Mouse (Mus musculus) left cerebral cortex, adult 18-20 months (tissue): Measurements from ENCODE around the gene Mfap5. TPM values are rescaled to one million over a fixed set of nuclear protein-coding genes. Genes with fewer than 3 reads are reported as not detected.
"Not testable (repeated sequence)": the region's sequence is repeated elsewhere in the genome, so short reads cannot be mapped to it uniquely, and the experiment has no call there.

ENCODE experiments used
- DNase-seq, 2 experiments: peaks; one replicate each; pipeline ENCODE4 v3.0.0; 2021 to 2022; ENCODE audit warnings: low spot score in 2 of 2, mixed read lengths in 1 of 2
- total RNA-seq, 2 experiments: library from RNA; stranded (reverse); gene quantifications; 2 replicates each; pipeline ENCODE4 v1.2.3; 2021

The Mfap5 gene
- total RNA-seq, 2 experiments from 2014 or later = 0.40 to 0.96 TPM

DNA sequence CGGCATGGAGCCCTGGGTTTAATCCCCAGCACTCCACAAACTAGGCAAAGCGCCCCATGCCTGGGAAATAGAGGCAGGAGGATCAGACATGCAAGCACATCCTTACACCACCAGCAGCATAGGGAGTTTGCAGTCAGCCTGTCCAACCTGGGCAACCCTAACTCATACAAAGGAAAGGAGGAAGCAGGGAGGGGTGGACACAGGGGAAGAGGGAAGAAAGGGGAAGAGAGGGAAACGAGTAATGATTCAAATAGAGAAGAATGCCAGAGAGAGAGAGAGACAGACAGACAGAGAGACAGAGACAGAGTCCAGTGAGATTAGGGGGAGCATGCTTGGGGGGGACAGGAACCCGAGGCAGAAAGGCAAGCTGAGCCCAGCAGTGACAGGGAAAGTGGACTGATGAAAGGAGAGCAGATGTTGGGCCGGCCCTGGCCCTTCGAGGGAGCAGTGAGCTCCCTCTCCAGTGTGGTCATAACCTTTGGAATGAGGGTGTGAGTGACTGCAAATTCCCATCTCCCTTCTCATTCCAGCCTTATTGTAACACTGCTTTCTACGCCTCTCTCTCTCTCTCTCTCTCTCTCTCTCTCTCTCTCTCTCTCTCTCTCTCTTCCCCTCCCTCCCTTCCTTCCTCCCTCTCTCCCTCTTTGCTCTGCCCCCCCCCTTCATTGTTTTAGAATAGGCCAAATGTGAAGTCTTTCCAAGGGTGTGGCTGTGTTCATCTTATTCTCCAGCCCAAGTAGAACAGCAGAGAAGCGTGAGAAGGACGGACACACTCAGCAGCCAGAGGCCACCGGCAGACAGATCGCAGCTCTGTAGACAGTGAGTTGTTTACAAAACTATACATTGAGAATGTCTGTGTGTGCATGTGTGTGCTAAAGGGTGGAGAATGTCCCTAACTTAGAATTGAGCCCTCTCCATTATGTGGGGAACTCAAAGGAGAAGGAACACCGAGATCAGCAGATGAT lies 7.6 kb downstream of the Mfap5 start:
- DNase-seq = no peak

GRCm38 (mm10) chr6:122514312-122514711 lies 8.7 kb downstream of the Mfap5 start:
- no peak for DNase-seq

GRCm38 (mm10) chr6:122515762-122516161 lies 10.1 kb downstream of the Mfap5 start:
- not testable (repeated sequence) for DNase-seq

GRCm38 (mm10) chr6:122517668-122518067 lies 12.0 kb downstream of the Mfap5 start:
- DNase-seq = no peak

DNA sequence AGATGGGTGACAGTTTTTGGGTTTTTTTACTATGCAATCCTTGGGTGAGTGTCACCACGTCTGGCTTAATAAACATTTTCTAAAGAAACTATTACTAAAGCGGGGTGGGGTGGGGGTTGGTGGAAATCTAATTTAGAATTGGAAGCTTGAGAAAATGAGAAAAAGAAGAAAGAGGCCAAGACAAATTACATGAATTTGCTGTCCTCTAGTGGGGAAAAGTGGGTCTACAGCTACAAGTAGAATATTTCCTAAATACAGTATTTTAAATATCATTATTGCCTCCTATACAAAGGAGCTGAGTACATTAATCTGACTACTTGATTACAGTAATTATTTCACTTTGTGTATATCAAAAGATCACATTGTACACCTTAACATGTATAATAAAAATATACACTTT lies 13.7 kb downstream of the Mfap5 start:
- DNase-seq = peak in 1 of 2 experiments; percentile 35

DNA sequence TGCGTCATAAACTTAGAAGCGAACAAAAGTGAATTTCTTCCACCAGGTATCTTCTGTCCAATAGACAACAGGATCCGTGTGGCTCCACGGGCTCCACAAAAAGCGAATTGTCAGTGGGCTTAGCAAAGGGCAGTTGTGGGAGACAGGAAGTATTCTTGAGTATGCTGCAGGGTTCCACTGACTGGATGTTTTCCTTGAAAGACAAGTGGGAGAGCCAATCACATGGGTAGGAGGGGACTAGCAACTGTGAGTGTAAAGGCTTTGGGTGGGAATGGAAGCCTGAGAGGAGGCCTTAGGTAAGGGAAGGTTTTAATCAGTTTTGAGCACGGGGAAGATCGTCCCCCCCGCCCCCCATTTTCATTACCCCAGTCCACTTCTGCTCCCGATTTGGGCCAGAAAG lies 16.9 kb downstream of the Mfap5 start:
- DNase-seq = no peak

- DNase-seq = no peak
Measured at GRCm38 (mm10) chr6:122523289-122523688, 17.6 kb downstream of the Mfap5 start.

- DNase-seq = no peak
Measured at GRCm38 (mm10) chr6:122527596-122527995, 22.0 kb downstream of the Mfap5 start.

DNA sequence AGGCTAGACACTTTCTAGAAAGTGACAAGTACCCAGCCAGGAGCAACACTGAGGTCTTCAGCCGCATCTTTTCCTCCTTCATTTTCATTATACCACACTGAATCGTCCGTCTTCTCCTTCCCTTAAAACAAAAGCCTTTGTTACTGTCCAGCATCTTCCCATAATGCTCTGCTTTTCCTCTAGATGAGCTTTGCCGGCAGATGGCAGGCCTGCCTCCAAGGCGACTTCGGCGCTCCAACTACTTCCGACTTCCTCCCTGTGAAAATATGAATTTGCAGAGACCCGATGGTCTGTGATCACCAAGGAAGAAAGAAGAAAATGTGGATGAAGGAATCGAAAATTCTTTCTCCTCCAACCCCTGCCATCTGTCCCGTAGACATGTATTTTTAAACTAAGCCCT lies 22.5 kb downstream of the Mfap5 start:
- DNase-seq = no peak

- DNase-seq = no peak
Measured at GRCm38 (mm10) chr6:122531466-122532174, 26.0 kb downstream of the Mfap5 start.

GRCm38 (mm10) chr6:122532883-122533302 lies 27.2 kb downstream of the Mfap5 start:
- no peak for DNase-seq

- DNase-seq = no peak
Measured at GRCm38 (mm10) chr6:122534032-122534431, 28.4 kb downstream of the Mfap5 start.

GRCm38 (mm10) chr6:122539564-122539963 lies 33.9 kb downstream of the Mfap5 start:
- DNase-seq = no peak

- DNase-seq = not testable (repeated sequence)
Measured at GRCm38 (mm10) chr6:122542459-122542858, 36.8 kb downstream of the Mfap5 start.

- no peak for DNase-seq
Measured at GRCm38 (mm10) chr6:122543574-122543973, 37.9 kb downstream of the Mfap5 start.

DNA sequence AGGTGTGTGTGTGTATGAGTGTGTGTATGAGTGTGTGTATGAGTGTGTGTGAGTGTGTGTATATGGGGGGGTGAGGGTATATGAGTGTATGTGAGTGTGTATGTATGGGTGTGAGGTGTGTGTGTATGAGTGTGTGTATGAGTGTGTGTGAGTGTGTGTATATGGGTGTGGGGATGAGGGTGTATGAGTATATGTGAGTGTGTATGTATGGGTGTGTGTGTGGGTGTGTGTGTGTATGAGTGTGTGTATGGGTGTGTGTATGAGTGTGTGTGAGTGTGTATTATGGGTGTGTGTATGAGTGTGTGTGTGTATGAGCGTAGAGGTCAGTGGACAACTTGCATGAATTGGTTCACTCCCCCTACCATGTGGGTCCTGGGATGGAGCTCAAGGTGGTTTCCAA lies 39.0 kb downstream of the Mfap5 start:
- DNase-seq = no peak

DNA sequence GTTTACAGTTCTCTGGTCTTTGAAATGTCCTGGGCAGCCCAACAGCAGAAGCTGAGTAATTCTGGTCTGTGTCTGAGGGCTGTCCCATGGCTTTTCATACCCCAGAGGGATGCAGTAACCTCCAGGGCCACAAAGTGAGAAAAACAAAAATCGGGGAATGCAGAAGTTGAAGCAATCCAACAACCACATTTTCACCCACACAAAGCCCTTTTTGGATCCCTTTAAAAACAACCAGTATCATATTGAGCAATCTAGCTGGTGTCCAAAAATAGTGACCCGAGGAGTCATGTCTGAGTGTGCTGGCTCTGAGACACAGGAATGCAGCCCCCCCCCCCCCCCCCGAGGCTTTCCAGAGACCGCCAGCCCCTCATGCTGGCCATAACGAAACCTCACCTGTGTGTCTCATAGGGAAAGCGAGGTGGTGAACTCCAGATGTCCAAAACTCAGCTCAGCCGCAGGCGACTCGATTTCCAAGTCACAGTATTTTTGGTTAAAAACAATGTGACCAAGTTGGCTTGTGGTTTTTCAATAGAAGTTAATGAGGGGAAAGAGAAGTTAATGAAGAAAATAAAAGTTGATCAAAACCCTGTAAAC lies 39.7 kb downstream of the Mfap5 start:
- DNase-seq = no peak

DNA sequence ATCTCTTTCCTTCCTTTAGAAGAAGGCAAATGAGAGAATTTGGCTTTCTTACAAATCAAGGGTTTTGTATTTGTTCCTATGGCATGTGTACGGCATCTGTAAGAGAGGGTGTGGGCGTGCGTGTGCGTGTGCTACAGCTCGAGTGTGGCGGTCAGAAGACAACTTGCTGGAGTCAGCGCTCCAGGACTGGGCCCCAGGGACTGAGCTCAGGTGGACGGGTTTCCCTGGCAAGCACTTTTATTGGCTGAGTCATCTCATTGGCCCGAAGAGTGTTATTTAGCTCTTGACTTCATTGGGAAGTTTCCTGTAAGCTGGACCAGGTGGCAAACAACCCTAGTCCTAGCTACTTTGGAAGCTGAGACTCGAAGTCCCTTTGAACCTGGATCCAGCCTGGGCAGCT lies 40.3 kb downstream of the Mfap5 start:
- no peak for DNase-seq

DNA sequence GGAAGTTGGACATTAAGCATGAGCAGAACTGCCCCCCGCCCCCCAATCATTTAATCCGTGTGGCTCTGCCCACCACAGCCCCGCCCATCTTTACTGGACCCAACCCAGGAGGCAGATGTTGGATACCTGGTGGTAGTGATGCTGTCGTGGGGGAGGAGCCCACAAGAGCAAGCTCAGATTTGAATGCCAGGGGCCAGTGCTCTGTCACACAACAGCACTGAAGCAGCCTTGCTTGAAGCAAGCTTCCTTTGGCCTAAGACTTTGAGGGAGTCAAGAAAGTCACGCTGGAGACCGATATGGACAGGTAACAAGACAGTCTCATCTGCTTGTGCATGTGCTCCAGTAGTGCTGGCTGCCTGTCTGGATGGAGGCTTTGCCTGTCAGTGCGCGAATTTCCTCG lies 48.0 kb downstream of the Mfap5 start, which contains the start of gene Aicda:
Gene Aicda, plus strand, starts transcription at position 196 of the 400 bp plus-strand sequence.
- DNase-seq = no peak

GRCm38 (mm10) chr6:122554102-122554501 lies 48.5 kb downstream of the Mfap5 start:
- DNase-seq = no peak

DNA sequence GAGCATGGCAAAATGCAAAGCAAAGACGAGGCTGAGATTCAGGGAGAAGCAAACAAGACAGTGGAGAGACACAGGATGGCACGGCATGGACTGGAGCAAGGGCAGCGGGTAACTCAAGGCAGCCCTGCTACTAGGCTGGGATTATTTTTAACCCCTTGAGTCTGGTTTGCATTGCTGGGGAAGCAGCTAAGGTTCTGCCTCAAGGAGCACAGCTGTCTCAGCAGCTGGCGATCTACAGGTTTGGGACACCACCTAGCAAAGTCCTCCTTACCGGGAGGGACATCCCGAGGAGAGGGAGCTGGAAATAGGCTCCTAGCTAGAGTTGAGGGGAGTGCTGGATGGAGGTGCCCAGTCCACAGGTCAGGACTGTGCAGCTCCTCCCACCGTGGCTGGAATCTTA lies 49.6 kb downstream of the Mfap5 start:
- no peak for DNase-seq
